Mouse (Mus musculus) megakaryocyte, embryonic 14.5 days (primary cell): ENCODE results near the gene Adcy7. TPM values are rescaled to one million over a fixed set of nuclear protein-coding genes. Genes with fewer than 3 reads are reported as not detected.
A peak's percentile ranks its signal among the peaks of the same experiment; 100 is the strongest.

Experiments used
- H3K27me3 ChIP-seq: replicated peaks from 2 replicates; pipeline ENCODE3; 2012; ENCODE audit warnings: inconsistent platforms
- H3K36me3 ChIP-seq: replicated peaks from 2 replicates; pipeline ENCODE3; 2012; ENCODE audit warnings: low read length, inconsistent platforms, mixed read lengths
- H3K4me1 ChIP-seq: 2 replicates; pipeline ENCODE4 v1.6.1; 2012; ENCODE audit warnings: inconsistent platforms
- H3K4me3 ChIP-seq: replicated peaks from 2 replicates; pipeline ENCODE3; 2012; ENCODE audit warnings: moderate library complexity, mild to moderate bottlenecking, inconsistent platforms
- H3K9me3 ChIP-seq: 2 replicates; pipeline ENCODE4 v1.6.1; 2012; ENCODE audit warnings: inconsistent platforms
- FLI1 ChIP-seq: IDR thresholded peaks from 2 replicates; pipeline ENCODE4 v1.6.1; 2012; ENCODE audit warnings: low read length, inconsistent platforms, mixed read lengths
- GATA1 ChIP-seq: IDR thresholded peaks from 3 replicates; pipeline ENCODE4 v1.6.1; 2012; ENCODE audit warnings: mixed read lengths, low read length, inconsistent platforms, borderline replicate concordance
- polyA plus RNA-seq: library from polyadenylated mRNA; stranded (reverse); fragments of >175 nt; gene quantifications from 2 replicates; pipeline ENCODE4 v1.2.3, GENCODE M21; 2012; ENCODE audit warnings: low replicate concordance; ENCODE audit not compliant: insufficient read depth

Adcy7 gene
- polyA plus RNA-seq = 6.7 and 7.8 TPM in 2 replicates

- no peaks in the 10 kb centered on the region; the same call in 1 of the 2 replicates for H3K9me3 ChIP-seq
- H3K36me3 ChIP-seq = no peaks in the 10 kb centered on the region
- peak within 1 kb of the TSS; percentile 92 for H3K4me3 ChIP-seq
- peaks cover 40% of the 10 kb centered on the region for H3K27me3 ChIP-seq
- TF ChIP-seq GATA1 = no peak
- no peak for TF ChIP-seq FLI1
- H3K4me1 ChIP-seq = peaks cover 42% of the 10 kb centered on the region
Observed at GRCm38 (mm10) chr8:88272231-88273050, at the start of gene Adcy7. Gene Adcy7 (plus strand): TSS chr8:88272403.

DNA sequence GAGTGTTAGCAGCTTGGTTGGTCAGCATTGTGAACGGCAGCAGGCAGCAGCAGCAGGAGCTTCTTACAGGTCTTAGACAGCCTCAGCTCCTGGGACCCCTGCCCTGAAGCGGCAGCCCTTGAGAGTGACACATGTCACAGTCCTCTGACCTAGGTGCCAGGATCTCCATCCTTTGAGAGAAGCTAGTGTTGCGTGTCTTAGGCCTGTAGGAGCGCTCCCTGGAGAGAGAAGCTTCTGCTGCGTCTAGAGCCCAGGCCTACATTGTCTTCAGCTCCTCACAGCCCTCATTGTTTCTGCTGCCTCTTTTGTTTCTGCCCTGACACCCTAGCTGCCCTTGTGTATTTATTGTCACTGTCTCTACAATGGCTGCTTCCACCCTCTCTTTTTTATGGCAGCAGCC lies 46.8 kb upstream of the Adcy7 start:
- H3K36me3 ChIP-seq = peaks cover 38% of the 10 kb centered on the region
- H3K9me3 ChIP-seq = no peaks in the 10 kb centered on the region
- H3K4me1 ChIP-seq = peaks cover 91% of the 10 kb centered on the region
- H3K27me3 ChIP-seq = no peaks in the 10 kb centered on the region
- H3K4me3 ChIP-seq = no peak overlapping the region
- TF ChIP-seq FLI1 (no peak), GATA1 (no peak)

DNA sequence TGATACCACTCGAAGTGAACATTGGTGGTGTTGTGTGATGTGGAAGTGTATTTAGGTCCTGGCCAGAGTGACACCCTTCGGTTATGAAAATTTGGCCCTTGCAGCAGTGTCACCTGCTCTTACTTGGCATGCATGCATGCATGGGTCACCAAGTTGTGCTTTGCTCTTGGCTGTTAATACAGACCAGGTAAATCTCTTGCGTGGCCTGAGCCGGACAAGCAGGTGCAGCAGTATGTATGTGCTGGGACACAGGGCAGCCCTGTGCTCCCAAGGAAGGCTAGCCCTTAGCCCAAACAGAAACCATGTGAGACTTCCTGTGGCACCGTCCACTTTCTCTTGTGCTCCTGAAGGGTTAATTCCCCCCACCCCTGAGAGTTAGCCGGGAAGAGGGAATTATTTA lies 44.4 kb upstream of the Adcy7 start:
- no peaks in the 10 kb centered on the region for H3K9me3 ChIP-seq
- TF ChIP-seq FLI1 = no peak
- TF ChIP-seq GATA1 = no peak
- no peaks in the 10 kb centered on the region for H3K27me3 ChIP-seq
- peaks cover 41% of the 10 kb centered on the region for H3K36me3 ChIP-seq
- peak overlapping the region; percentile 23 for H3K4me3 ChIP-seq
- H3K4me1 ChIP-seq = peaks cover 86% of the 10 kb centered on the region

DNA sequence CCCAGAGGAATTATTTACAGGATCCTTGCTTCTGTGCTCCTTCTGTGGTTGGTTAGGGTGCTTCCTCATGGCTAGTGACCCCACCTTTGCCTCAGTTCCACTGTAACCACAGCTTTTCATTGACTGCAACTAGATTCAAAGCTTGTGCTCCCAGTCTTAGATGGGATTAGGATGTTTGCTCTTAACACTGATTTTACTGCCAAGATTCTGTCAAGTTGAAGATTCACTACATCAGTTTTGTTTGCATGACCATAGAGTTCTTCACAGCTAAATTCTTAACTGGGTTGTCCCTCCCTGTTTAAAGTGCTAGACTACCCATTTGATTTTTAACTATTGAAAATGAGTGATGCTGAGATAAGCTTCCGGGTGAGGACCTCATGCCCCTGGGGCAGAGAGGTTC lies 43.9 kb upstream of the Adcy7 start:
- peaks cover 86% of the 10 kb centered on the region for H3K4me1 ChIP-seq
- H3K27me3 ChIP-seq = no peaks in the 10 kb centered on the region
- no peaks in the 10 kb centered on the region for H3K9me3 ChIP-seq
- TF ChIP-seq GATA1 = no peak
- H3K4me3 ChIP-seq = peak overlapping the region; percentile 3
- peaks cover 41% of the 10 kb centered on the region for H3K36me3 ChIP-seq

DNA sequence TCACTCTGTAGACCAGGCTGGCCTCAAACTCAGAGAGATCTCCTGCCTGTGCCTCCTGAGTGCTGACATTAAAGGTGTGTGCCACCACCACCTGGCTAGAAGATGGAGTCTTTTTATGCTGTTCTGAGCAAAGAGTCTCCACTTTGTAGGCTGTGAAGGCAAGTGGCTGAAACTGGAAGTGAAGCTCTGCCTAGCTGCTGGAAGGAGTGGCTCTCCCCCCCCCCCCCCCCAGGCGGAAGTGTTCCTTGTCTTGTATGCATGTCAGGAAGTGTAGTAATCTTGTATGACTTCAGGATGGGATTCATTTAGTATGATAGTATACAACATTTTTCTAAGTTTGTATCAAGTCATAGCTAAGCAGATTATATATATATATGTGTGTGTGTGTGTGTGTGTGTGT lies 43.4 kb upstream of the Adcy7 start:
- H3K4me3 ChIP-seq = peak overlapping the region; percentile 71
- peaks cover 43% of the 10 kb centered on the region for H3K36me3 ChIP-seq
- no peaks in the 10 kb centered on the region for H3K9me3 ChIP-seq
- peaks cover 85% of the 10 kb centered on the region for H3K4me1 ChIP-seq
- H3K27me3 ChIP-seq = no peaks in the 10 kb centered on the region
- TF ChIP-seq GATA1 (no peak), FLI1 (no peak)

- H3K4me3 ChIP-seq = no peak overlapping the region
- H3K27me3 ChIP-seq = no peaks in the 10 kb centered on the region
- TF ChIP-seq GATA1 = no peak
- no peaks in the 10 kb centered on the region for H3K9me3 ChIP-seq
- peaks cover 51% of the 10 kb centered on the region for H3K4me1 ChIP-seq
- peaks cover 8% of the 10 kb centered on the region for H3K36me3 ChIP-seq
Observed at GRCm38 (mm10) chr8:88236666-88237065, 35.5 kb upstream of the Adcy7 start.

DNA sequence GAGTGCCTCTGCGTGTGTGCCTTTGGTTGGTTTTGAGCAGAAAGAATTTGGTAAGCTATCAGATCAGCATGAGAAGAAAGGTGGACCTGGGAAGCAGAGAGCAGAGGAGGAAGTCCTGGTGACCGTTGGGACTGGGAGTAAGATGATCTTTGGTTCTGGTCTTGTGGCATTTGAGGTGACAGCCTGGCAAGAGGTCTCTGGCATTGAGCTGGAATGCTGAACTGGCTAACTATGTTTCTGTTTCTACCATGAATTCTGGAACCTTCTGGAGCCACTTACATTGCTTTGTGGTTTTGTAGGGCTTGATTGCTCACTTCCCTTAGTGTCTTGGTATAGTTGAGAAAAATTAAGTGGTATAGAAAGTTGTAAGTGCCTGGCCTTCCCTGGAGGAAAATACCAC lies 34.6 kb upstream of the Adcy7 start:
- peak overlapping the region; percentile 17 for H3K4me3 ChIP-seq
- peaks cover 54% of the 10 kb centered on the region for H3K4me1 ChIP-seq
- H3K9me3 ChIP-seq = no peaks in the 10 kb centered on the region
- peaks cover 12% of the 10 kb centered on the region for H3K36me3 ChIP-seq
- no peaks in the 10 kb centered on the region for H3K27me3 ChIP-seq
- no peak for TF ChIP-seq GATA1
- no peak for TF ChIP-seq FLI1

GRCm38 (mm10) chr8:88239277-88239676 lies 32.9 kb upstream of the Adcy7 start:
- Histone ChIP-seq H3K4me1 (peaks cover 44% of the 10 kb centered on the region), H3K4me3 (no peak overlapping the region), H3K36me3 (peaks cover 22% of the 10 kb centered on the region), H3K9me3 (no peaks in the 10 kb centered on the region), H3K27me3 (no peaks in the 10 kb centered on the region)
- TF ChIP-seq GATA1 (no peak), FLI1 (no peak)

- no peak for TF ChIP-seq FLI1
- TF ChIP-seq GATA1 = no peak
- Histone ChIP-seq H3K36me3 (peaks cover 39% of the 10 kb centered on the region), H3K27me3 (no peaks in the 10 kb centered on the region), H3K4me3 (no peak overlapping the region), H3K9me3 (no peaks in the 10 kb centered on the region), H3K4me1 (peaks cover 52% of the 10 kb centered on the region)
Observed at GRCm38 (mm10) chr8:88241871-88242270, 30.3 kb upstream of the Adcy7 start.

DNA sequence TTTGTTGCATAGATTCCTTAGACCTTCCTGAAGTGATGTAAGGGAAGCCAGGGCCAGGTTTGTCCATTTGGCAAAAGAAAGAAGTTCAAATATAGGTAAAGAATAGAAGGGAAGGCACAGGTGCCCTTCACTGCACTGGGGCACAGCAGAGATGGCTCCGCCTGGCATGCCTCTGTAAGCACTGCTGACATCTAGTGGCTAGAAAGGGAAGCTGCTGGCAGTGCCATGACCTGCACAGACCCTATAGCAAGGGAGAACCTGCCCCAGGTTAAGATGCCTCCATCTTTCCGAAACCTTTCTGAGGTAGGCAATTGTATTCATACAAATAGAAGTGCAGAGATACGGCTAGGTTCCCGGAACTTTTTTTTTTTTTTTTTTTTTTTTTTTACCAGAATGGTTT lies 27.9 kb upstream of the Adcy7 start:
- Histone ChIP-seq H3K4me1 (peaks cover 43% of the 10 kb centered on the region), H3K36me3 (peaks cover 64% of the 10 kb centered on the region), H3K4me3 (no peak overlapping the region), H3K27me3 (no peaks in the 10 kb centered on the region), H3K9me3 (no peaks in the 10 kb centered on the region)
- no peak for TF ChIP-seq FLI1
- TF ChIP-seq GATA1 = no peak

- peaks cover 94% of the 10 kb centered on the region for H3K36me3 ChIP-seq
- TF ChIP-seq FLI1 = no peak
- TF ChIP-seq GATA1 = no peak
- H3K4me3 ChIP-seq = no peak overlapping the region
- H3K4me1 ChIP-seq = peaks cover 10% of the 10 kb centered on the region
- H3K27me3 ChIP-seq = no peaks in the 10 kb centered on the region
- H3K9me3 ChIP-seq = no peaks in the 10 kb centered on the region
Observed at GRCm38 (mm10) chr8:88252791-88253190, 19.4 kb upstream of the Adcy7 start.
